Mouse (Mus musculus) spleen, postnatal 10 days (tissue): ENCODE results near the gene Grin2b.

Source experiments
- DNase-seq, 2 experiments: peaks; one replicate each; pipeline ENCODE4 v3.0.0; 2021 to 2022; ENCODE audit warnings: low spot score in 2 of 2

Grin2b gene

GRCm38 (mm10) chr6:136100241-136100640 lies 73.1 kb downstream of the Grin2b start:
- no peak for DNase-seq

DNA sequence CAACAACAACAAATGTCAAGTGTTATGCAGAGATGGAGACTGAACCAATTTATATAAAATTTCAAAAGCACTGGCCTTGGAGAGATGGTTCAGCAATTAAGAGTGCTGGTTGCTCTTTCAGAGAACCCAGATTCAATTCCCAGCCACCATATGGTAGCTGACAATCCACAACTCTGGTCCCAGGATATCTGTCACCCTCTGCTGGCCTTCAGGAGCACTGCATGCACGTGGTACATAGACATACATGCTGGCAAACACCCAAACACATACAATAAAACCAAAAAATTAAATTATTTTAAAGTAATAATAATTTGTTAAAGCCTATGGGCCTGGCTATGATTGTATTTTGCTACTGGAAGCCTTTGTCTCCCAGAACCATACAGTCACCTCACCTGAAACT lies 77.0 kb downstream of the Grin2b start:
- no peak for DNase-seq

- no peak for DNase-seq
These were observed 93.1 kb downstream of the Grin2b start for GRCm38 (mm10) chr6:136079991-136080734.

- DNase-seq: no peak
These were observed 100.8 kb downstream of the Grin2b start for GRCm38 (mm10) chr6:136072326-136073054.

DNA sequence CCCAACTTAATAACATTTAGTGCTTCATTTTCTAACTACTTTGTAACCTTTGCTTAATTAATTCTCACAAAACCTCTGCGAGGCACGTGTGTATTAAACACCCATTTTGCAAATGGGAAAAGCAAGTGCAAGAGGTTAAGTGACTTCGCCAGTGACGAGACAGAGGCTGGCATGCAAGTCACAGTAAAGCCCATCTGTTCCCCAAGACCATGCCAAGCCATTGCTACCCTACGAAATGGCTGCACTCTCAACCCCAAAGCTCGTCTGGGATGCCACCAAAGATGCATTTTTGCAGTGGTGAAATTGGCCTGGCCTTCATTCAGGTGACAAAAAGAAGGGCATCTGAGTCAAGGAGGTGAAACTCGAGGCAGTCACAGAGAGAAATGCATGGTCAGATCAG lies 103.2 kb downstream of the Grin2b start:
- DNase-seq: no peak

GRCm38 (mm10) chr6:136053346-136053745 lies 120.0 kb downstream of the Grin2b start:
- no peak for DNase-seq

GRCm38 (mm10) chr6:136050346-136050745 lies 123.0 kb downstream of the Grin2b start:
- no peak for DNase-seq

GRCm38 (mm10) chr6:136048084-136048483 lies 125.2 kb downstream of the Grin2b start:
- DNase-seq: no peak

GRCm38 (mm10) chr6:136046091-136046490 lies 127.2 kb downstream of the Grin2b start:
- DNase-seq: no peak

DNA sequence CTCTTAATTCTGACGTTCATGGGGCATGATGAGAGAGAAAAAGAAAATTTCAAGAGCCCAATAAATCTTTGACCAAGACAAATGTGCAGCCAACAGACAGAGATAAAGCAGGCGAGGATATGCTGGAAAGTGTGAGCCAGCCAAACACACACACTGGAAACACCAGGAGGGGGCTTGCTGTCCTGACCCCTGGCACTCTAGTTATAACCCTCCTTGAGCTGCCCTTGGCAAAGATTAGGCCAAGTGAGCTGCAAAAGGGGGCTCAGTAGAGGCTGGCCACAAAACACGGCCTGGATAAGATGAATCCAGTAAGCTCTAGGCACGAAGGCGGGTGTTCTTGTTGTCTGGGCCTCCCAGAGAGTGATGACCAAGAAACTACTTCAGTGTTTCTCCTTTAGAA lies 128.8 kb downstream of the Grin2b start:
- DNase-seq: no peak

GRCm38 (mm10) chr6:136042375-136042774 lies 130.9 kb downstream of the Grin2b start:
- DNase-seq: no peak

- no peak for DNase-seq
These were observed 131.5 kb downstream of the Grin2b start for GRCm38 (mm10) chr6:136041821-136042220.

GRCm38 (mm10) chr6:136040931-136041330 lies 132.4 kb downstream of the Grin2b start:
- DNase-seq: no peak

GRCm38 (mm10) chr6:136029235-136029939 lies 143.9 kb downstream of the Grin2b start:
- DNase-seq: no peak

- DNase-seq: no peak
These were observed 146.4 kb downstream of the Grin2b start for GRCm38 (mm10) chr6:136026936-136027335.

- DNase-seq: no peak
These were observed 147.5 kb downstream of the Grin2b start for GRCm38 (mm10) chr6:136025801-136026200.

DNA sequence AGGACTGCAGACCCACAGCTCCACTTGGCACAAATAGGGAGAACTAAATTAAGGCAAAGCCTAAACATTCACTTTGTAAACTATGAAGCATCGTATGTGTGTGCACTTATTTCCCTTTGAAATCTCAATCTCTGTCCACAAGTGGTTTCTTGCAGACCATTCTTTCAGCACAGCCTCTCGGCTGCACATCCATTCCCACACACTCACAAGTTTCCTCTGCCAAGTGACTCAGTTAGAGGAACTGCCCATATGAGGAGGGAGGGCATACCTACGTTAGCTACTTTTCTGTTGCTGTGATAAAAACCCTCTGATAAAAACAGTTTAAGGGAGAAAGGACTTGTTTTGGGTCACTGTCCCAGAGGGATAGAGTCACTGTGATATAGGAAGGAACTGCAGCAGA lies 152.9 kb downstream of the Grin2b start:
- DNase-seq: no peak

DNA sequence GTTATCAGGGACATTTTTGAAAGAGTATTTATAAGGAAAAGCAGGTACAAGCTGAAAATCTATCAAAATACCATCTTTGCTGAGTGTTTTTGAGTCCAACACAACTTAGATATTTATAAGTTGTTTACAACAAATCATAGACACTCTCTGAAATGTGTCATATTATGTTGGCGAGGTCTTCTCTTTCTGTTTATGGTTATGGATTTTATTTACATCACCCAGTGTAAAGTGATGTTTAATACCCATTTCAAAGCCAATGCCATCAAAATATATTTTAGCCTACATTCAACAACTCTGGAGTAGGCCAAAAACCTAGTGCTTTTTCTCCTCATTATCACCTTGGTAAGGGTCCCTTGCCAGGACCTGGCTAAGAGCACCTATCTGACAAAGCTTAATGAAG lies 154.3 kb downstream of the Grin2b start:
- no peak for DNase-seq

GRCm38 (mm10) chr6:136013556-136014380 lies 159.5 kb downstream of the Grin2b start:
- no peak for DNase-seq

DNA sequence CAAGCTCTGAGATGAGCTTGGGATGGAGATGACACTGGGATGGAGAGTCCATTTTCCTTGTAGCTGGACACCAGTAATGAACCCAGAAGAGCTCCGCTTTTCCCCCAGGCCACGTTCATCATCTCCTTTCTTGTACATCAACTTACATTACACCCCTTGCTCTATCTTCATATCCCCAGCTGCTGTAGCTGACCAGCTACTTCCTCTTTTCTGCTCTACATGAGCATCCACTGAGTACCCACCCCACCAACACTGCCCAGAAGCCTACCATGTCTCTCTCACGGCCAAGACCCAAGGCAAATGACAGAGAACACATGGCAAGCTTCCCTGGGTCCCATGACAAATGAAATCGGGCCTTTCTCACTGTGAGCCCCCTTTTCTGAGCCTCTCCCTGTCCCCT lies 161.8 kb downstream of the Grin2b start:
- DNase-seq: no peak

GRCm38 (mm10) chr6:136011038-136011311 lies 162.3 kb downstream of the Grin2b start:
- no peak for DNase-seq
